Mouse (Mus musculus) heart, postnatal 0 days (tissue): ENCODE measurements around the gene Setd3.

Source experiments
- CTCF ChIP-seq: IDR thresholded peaks from 2 replicates; pipeline ENCODE4 v1.5.1; 2016; ENCODE audit warnings: antibody characterized with exemption, control low read depth, low read depth
- EP300 ChIP-seq: IDR thresholded peaks from 2 replicates; pipeline ENCODE4 v1.6.1; 2016; ENCODE audit warnings: antibody characterized with exemption, low read depth

DNA sequence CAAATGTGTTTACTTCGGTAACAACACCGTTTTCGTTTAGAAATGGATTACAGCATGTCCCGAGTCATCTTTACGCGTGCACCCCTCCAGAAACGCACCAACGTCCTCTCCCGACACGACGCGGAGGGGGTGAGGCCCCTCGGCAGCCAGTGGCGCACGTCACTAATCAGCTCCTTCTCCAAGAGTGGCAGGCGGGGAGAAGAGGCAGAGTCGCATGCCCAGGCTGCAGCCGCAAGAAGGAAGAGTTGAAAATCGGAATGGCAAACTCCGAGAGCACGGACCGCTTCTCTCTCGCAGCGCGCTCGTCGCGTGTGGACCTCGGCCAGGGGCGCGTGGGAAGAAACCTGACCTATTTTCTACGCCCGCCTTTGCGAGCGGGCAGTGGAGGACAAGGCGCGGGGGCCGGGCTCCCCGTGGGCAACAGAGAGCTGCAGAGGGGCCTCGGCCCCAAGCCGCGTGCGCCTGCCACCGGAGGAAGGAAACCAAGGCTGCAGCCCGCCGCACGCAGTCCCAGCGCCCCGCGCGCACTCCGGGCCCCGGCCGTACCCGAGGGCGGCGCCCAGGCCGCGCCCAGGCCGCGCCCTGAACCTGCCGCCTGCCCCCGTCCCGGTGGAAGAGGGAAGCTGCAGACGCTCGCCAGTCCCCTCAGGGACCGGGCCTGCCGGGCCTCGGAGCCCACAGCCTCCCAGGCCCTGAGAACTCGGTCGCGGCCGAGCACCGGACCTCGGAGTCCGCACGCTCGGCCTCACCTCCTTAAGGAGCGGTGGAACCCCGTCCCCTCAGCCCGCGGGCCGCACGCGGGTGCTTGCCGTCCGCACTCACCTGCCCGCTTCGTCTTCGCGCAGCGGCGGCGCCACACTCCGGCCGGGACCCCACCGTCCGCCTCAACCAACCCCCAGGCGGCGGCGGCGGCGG lies 526 bp downstream of the Setd3 start:
- no peak for TF ChIP-seq EP300
- TF ChIP-seq CTCF = no peak
